Mouse (Mus musculus) Muller cell, postnatal 12 days (primary cell): ENCODE data around the gene Serf2.
A peak's percentile ranks its signal among the peaks of the same experiment; 100 is the strongest.

ENCODE experiments used
- DNase-seq: peaks from one replicate; pipeline ENCODE4 v3.0.0-alpha.2; 2015; ENCODE audit errors: inconsistent ontology term

Serf2 gene

GRCm38 (mm10) chr2:121448739-121449535 is at the start of gene Serf2:
Serf2 (plus strand) TSS chr2:121449195.
- DNase-seq, result peak; percentile 100

GRCm38 (mm10) chr2:121403296-121403695 is 45.7 kb upstream of the Serf2 start:
- DNase-seq, result no peak

GRCm38 (mm10) chr2:121408160-121408559 is 40.8 kb upstream of the Serf2 start:
- no peak for DNase-seq

DNA sequence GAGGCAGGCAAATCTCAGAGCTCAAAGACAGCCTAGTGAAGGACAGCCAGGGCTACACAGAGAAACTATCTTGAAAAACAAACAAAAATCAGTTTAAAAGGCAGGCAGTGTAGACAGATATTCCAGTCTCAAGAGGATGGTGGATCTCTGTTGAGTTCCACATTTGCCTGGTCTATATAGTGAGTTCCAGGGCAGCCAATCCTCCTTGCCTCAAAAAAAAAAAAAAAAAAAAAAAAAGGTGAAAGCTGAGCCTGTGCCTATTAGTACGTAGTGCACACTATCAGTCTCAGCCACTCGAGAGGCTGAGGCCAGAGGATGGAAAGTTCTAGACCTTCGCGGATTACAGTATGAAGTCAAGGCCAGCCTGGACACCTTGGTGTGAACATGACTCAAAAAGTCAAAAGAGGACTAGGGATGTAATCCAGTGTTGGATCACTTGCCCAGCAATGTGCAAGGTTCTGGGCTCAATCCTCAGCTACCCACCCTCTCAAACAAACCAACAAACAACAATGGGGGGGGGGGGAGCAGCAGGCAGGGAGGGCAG is 36.1 kb upstream of the Serf2 start:
- no peak for DNase-seq

DNA sequence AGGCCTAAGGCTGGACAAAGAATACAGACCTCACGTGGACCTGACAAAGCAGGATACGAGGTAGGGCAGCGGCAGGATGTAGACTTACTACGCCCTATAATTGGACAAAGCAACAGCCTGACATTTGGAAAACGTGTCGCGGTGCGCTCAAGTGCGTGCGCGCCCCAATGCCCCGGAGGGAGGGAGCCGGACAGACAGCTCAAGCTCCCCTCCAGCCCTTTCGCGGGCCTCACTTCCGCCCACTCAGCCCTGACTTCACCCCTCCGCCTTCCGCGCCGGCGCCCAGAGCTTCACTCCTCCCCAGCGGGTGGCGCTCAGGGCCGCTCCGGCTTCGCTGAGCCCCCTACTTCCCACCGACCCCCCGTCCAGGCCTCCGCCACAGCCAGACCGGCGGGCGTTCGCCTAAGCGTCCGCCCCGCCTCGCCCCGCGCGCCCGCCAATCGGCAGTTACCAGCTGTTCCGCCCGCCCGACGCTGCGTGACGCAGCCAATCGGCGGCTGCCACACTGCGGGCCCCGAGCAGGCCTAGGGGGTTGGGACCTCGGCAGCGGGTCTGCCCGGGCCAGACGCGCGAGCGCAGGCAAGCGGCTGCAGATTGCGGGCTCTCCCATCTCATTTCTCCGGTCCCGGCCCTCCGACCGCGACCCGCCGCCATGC is 35.5 kb upstream of the Serf2 start, which contains the start of the genes Pdia3 and Catsper2:
Gene Pdia3 (plus strand): TSS at position 389 of the 656 bp plus-strand sequence.
Gene Catsper2 (minus strand): TSS at position 406 of the 656 bp plus-strand sequence.
- DNase-seq, result peak; percentile 98

DNA sequence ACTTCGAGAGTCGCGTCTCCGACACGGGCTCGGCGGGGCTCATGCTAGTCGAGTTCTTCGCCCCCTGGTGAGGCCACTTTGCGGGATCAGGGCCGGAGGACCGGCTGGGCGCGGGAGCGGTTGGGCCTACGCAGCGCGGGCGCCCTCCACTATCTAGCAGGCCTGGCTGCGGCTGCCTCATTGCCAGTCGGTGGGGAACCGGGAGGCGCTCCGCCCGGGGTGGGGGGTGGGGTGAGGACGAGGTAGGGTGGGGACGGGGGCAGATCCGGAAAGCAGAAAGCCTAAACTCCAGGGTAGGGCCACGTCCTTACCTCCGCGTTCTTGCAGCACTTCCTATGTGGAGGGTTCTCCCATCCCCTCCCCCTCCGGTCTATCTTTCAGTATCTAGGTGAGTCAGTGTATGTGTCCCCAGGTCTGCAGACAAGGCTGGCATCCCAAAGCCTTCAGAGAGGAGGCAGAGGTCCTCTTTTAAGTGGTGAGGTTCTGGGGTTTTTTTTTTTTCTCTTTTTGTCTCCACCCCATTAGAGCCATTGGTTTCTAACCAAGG is 34.8 kb upstream of the Serf2 start:
- DNase-seq, result peak; percentile 54

DNA sequence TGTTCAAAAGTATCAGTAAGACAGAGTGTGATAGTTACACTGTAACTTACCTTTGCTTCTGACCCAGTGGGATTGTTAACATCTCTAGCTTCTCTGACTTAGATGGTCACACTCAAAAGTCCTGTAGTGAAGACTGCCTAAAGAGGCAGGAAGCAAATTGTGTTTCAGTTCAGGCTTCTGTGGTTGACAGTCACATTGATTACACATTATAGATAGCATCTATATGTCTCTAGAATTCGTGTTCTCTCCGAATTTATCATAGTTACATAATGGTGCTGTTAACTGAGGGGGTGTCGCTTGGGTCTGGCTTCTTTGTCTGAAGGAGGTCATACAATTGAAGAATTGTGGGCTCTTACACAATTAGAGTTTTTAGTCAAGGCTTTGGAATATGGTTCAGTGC is 33.9 kb upstream of the Serf2 start:
- DNase-seq, result no peak

GRCm38 (mm10) chr2:121415591-121415990 is 33.4 kb upstream of the Serf2 start:
- DNase-seq, result no peak

- DNase-seq, result no peak
Observed at GRCm38 (mm10) chr2:121416356-121416755, 32.6 kb upstream of the Serf2 start.

DNA sequence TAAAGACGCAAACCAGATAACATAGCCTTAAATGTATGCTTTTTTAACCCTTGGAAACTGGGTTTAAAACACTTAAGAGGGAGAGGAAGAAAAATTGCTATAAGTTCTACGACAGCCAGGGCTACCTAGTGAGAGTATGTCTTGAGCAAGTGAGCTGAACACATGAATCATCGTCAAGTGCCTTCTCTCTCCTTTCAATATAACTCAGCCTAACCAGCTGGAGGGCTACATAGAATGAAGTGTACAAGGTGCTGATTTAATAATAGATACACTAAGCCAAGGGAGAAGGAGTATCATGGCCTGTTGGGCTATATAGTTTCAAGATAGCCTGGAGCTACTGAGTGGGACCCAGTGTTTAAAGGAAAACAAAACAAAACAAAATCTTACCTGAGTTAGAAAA is 30.5 kb upstream of the Serf2 start:
- DNase-seq, result no peak

DNA sequence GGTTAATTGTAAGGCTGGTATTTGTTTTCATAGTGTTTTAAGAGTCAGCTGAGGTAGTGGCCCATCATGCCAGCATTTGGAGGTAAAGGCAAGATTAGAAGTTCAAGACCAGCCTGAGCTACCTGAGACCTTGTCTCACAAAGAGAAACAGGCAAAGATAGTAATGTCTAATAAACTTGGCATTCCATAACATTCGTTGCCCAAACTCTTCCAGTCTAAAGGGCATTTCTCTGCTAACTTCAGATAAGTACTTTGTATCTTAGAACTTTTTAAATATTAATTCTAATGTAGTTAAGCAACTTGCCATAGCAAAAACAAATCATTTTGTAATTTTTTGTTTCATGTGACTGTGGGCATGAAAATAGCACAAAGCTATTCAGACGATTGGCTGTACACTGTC is 25.8 kb upstream of the Serf2 start:
- no peak for DNase-seq

DNA sequence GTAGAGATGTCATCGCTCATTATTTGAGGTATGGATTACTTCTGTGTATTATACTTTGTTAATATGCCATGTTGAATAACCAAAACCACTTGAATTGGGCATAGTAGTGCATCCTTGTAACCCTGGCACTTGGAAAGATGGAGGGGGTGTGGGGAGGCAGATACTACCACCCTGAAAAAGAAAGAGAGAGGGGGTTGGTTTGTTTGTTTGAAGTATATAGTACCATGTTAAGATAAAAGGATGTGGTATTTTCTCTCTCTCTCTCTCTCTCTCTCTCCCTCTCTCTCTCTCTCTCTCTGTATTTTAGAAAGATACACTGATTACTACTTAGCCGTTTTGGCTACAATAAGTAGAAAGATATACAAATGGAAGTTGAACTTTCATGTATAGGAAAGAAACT is 23.1 kb upstream of the Serf2 start:
- DNase-seq, result no peak

DNA sequence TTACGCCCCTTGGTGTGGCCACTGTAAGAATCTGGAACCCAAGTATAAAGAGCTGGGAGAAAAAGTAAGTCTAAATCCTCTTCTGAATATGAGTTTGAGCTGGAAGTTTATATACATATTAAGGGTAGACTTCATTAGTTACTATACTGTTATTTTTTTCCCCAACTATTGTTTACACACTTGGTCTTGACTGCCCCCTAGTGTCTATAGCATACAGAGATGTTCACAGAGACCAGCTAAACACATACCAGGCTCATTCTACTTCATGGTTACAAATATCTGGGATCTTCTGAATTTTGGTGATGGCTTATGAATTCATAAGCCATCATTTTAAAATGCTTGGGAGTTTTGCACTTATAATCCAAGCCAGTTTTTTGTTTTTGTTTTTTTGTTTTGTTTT is 14.1 kb upstream of the Serf2 start:
- DNase-seq, result no peak

DNA sequence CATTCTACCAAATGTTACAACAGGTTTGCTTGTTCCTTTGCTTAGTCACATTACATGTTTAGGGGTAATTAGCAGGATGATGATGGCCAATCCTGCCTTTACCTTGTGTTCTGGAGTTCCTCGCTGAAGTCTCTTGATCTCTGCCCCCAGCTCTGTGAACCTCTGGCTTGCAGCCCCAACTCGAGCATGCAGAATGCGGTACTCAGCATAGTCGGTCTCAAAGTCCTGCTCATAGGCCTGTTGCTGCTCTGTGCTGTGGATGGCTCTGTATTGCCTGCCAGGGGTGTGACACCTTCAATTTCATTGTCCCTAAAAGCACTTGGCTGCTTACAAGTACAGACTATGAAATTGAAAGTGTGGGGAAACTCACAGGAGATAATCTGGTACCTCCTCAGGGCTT is 9.2 kb upstream of the Serf2 start:
- DNase-seq, result no peak

DNA sequence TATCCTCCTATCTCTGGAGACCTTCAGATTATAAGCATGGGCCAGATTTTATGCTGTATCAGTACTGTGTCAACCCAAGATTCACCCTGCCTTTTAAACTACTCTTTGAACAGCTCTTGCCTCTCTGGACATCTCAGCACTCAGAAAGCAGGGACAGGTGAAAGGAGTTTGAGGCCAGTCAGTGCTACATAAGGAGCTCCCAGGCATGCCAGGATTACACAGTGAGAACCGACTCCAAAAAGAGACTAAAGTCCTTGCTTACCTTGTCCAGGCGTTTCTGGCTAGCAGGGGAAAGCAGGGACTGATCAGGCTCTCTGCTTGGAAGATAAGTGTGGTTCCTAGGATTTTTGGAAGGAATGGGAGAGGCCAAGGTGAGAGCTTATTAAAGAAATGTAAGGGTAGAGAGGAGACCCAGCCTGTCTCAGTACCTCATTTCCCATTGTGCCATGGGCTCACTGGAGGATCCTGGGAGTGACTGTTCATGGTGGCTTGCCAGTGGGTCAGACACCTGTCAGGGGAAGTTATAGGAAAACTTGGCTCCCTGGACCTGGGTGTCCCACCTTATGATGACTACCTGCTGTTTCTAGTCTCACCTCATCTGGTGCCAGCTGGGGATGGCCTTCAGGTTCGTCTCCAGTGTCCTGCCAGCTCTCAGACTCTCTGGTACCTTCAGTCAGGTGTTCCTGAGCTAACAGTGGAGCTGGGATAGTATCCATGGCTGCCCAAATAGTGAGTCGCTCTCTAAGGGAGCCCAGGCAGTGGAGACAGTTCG is 8.0 kb upstream of the Serf2 start:
- DNase-seq, result no peak

DNA sequence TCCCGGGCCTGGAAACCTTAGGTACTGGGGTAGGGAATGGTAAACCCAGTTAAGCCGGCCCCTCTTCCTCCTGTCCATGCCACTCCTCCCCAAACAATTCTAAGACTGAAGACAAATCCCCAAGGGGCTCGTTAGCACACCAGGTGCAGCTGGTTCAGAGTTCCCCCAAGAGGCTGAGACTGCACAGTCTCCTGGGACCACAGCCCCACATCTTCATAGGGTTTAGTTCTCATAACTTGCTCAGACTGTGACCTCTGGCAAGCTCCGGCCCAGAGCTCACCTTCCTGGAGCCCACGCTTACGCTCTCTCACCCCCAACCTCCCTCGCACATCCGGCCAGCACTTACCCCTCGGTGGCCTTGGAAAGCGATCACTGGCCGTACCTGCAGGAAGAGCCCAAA is 7.2 kb upstream of the Serf2 start:
- DNase-seq, result no peak

- DNase-seq, result peak; percentile 67
Observed at GRCm38 (mm10) chr2:121442259-121443067, 6.5 kb upstream of the Serf2 start.

GRCm38 (mm10) chr2:121443068-121443349 is 6.0 kb upstream of the Serf2 start:
- DNase-seq, result no peak

DNA sequence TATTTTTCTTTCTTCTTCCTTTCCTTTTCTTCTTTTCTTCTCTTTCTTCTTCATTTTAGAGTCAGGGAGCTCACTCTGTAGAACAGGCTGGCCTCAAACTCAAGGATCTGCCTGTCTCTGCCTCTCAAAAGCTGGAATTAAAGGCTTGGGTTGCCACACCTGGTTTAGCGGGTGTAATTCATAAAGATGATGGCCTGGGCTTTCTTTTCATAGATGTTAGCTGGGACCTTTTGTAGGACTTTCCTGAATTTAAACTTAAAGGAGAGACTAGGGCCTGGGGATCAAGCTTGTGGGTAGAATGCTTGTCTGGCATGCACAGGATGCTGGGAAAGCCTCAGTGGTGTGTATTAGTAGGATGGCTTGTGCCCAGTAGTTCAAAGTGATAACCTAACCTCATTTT is 4.8 kb upstream of the Serf2 start, which contains the start of gene Ell3:
Gene Ell3 (minus strand): TSS at position 101 of the 400 bp plus-strand sequence.
- no peak for DNase-seq

- no peak for DNase-seq
Observed at GRCm38 (mm10) chr2:121445117-121445516, 3.9 kb upstream of the Serf2 start.

DNA sequence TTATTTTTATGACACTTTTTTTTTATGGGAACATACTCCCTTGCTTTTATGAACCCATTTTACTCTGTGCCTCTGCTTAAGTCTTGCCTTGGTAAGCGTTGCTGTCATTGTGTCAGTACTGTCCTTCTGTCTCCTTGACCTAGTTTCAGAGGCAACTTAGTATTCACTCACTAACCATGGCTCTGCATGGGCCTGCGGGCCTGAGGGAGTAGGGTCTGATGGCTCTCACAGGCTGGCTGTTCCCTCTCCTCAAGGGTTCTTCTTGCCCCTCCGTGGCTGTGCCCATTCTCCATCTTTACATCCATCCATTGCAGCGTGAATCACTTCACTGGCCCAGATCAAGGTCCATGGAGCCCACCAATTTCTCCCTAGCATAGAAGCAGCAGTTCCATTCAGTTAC is 2.5 kb upstream of the Serf2 start:
- no peak for DNase-seq
